Mouse (Mus musculus) bone marrow macrophage, adult 2 months (primary cell): Measurements from ENCODE around the gene Col8a2.
A peak's percentile ranks its signal among the peaks of the same experiment; 100 is the strongest.

Experiments
- CTCF ChIP-seq: IDR thresholded peaks from 2 replicates; pipeline ENCODE4 v1.5.1; 2012; ENCODE audit warnings: low read depth, mild to moderate bottlenecking, low read length, moderate library complexity
- POLR2A ChIP-seq: IDR thresholded peaks from 2 replicates; pipeline ENCODE4 v1.6.1; 2012; ENCODE audit warnings: mild to moderate bottlenecking, low read depth, low read length, borderline replicate concordance

GRCm38 (mm10) chr4:126321854-126322511 lies 35.4 kb downstream of the Col8a2 start:
- 0 out of 2 replicates have a peak, but pooled peaks have one; percentile 34 for TF ChIP-seq POLR2A
- peak; percentile 8; the same call in 1 of the 2 replicates for TF ChIP-seq CTCF
